Comparison of ENCODE assay signal across 9 mouse cellular contexts in the genomic region with DNA sequence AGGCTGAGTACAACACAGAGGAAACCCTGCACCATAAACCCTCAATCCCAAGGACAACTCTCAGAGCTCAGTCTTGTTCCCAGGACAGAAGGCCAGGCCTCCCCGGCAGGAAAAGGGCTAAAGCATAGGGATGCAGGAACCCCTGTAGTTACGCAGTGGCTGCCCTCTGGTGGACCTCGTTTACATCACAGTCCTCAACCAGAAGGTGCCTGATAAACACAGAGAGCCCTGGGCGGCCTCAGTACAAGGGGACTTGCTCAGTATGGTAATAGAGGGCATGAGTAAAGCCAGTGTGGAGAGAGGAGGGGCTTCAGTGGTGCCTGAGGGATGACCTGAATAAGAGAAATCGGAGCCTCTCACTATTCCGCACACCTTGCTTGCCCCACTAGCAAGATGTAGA. TPM values are rescaled to one million over a fixed set of nuclear protein-coding genes. Genes with fewer than 3 reads are reported as not detected.
DNase-seq lines count a peak whose midpoint lies in the region.
"Had no signal": no experiment of that assay in that cellular context is flagged by ENCODE, and none has a peak within 500 bp of the region (broad histone marks: within the 10 kb centered on the region; RNA-seq: fewer than 3 reads in every experiment).

No protein-coding gene starts in this region.

- peaks cover 97% of the 10 kb centered on the region for H3K36me3 ChIP-seq in limb, embryonic 10.5 days

- H3K27ac ChIP-seq in limb, embryonic 10.5 days = no peak overlapping the region

- DNase-seq in kidney, postnatal 10 days = peak; percentile 48
- DNase-seq in kidney, adult 8-10 months = no peak
- peak; percentile 30 for DNase-seq in NIH3T3 (ENCODE audit: low read depth)
- DNase-seq in brain, adult 2 months (ENCODE audit: low read depth, low spot score) = peak; percentile 40
- peak; percentile 32 for DNase-seq in limb, embryonic 10.5 days (ENCODE audit: low spot score)
- DNase-seq in cerebellum, postnatal 36 days = no peak
- no peak for DNase-seq in urinary bladder, postnatal 10 days (ENCODE audit: low spot score)
- DNase-seq in thymus, postnatal 14 days = no peak

- no peak overlapping the region for H3K4me3 ChIP-seq in limb, embryonic 10.5 days

- H3K27me3 ChIP-seq in limb, embryonic 10.5 days (ENCODE audit: low read depth, poor library complexity, severe bottlenecking) = no peaks in the 10 kb centered on the region

- 46% methylated on average over 6 of the region's 6 CpGs for WGBS in limb, embryonic 10.5 days

- no peaks in the 10 kb centered on the region for H3K9me3 ChIP-seq in limb, embryonic 10.5 days (replicated peaks)

- no peaks in the 10 kb centered on the region for H3K4me1 ChIP-seq in limb, embryonic 10.5 days

RNA-seq across cellular contexts. Expression of gene Tk2, which starts 13.8 kb away (rescaled TPM):
- 20.5 and 22.0 TPM in 2 replicates for polyA plus RNA-seq in limb, embryonic 10.5 days (2016; fragmentation: Nextera tagmentation; extraction: Ambion mirVana)

RNA-seq across cellular contexts. Expression of gene Cklf, which starts 16.1 kb away (rescaled TPM):
- polyA plus RNA-seq in limb, embryonic 10.5 days (2016; fragmentation: Nextera tagmentation; extraction: Ambion mirVana) = 38.3 and 43.5 TPM in 2 replicates

RNA-seq across cellular contexts. Expression of gene Cmtm2a, which starts 58.4 kb away (rescaled TPM):
- not detected in 2 replicates for polyA plus RNA-seq in limb, embryonic 10.5 days (2016; fragmentation: Nextera tagmentation; extraction: Ambion mirVana)
- polyA plus RNA-seq: liver, adult 2 months had no signal

Comparison
In these comparisons a context has a peak if more than half of its experiments do, and no peak if none do; other contexts are left out.
1. DNase-seq: peak in kidney, postnatal 10 days (single experiment), NIH3T3 (single experiment), brain, adult 2 months (single experiment) and limb, embryonic 10.5 days (single experiment); none in kidney, adult 8-10 months (0 of 2), cerebellum, postnatal 36 days (0 of 2), urinary bladder, postnatal 10 days (single experiment) and thymus, postnatal 14 days (single experiment).